Mouse (Mus musculus) large intestine, adult 2 months (tissue): ENCODE results near the gene Sema4a. TPM values are rescaled to one million over a fixed set of nuclear protein-coding genes. Genes with fewer than 3 reads are reported as not detected.

ENCODE experiments used
- DNase-seq: peaks from one replicate; pipeline ENCODE4 v3.0.0-alpha.2; 2012; ENCODE audit warnings: low read depth, low spot score
- WGBS: fragments of 180-500 bp; shearing (Covaris S2); methylation state at CpG from one replicate; pipeline ENCODE4 v1.1.7; 2018; 5-methylcytosine and 5-hydroxymethylcytosine counted together
- polyA plus RNA-seq: library from polyadenylated mRNA; depleted of rRNA; stranded (reverse); fragments of >200 nt; gene quantifications from 2 replicates; pipeline ENCODE4 v1.2.3, GENCODE M21; 2012

Gene Sema4a
- polyA plus RNA-seq, 1 experiment: 221 TPM

DNA sequence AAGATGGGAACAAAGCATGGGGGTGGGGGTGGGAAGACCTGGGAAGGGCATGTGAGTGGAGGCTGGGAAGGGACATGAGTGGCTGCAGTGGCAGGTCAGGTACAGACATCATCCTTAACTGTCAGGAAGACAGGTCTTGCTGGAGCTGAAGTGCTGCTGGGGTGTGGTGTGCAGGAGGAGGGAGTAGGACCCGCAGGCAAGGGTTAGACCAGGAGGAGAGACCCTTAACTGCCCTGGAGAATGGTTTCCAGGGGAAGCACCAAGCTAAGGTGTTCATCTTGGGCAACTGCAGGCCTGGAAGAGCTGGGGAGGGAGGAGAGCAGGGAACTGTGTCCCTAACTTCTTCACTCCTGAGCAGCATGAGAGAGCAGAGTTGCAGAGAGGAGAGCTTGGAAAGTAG, 26.4 kb upstream of the Sema4a start:
- DNase-seq: no peak
- WGBS: 92% methylated on average over 1 of the region's 1 CpGs

GRCm38 (mm10) chr3:88486887-88487286, 25.9 kb upstream of the Sema4a start:
- WGBS: 84% methylated on average over 4 of the region's 4 CpGs
- no peak for DNase-seq

DNA sequence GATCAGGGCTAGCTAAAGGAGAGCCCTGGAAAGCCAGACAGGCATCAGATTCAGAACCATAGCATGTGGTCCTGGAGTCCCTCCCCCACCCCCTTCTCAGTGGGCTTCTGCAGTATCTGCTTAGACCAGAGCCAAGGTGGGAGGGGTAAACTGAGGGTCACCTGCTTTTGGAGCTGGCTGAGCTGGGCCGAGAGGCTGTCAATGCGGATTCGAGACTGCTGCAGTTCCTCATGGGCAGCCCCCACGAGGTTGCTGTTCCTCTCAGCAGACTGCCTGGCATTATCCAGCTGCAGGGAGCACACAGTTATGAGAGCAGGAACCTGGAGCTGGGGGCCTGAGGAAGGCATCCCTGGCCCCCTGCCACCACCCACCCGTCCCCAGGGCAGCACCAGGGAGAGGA, 25.1 kb upstream of the Sema4a start:
- WGBS: 92% methylated on average over 5 of the region's 5 CpGs
- DNase-seq: no peak

GRCm38 (mm10) chr3:88484597-88485316, 23.8 kb upstream of the Sema4a start:
- DNase-seq: no peak
- 84% methylated on average over 39 of the region's 39 CpGs for WGBS

GRCm38 (mm10) chr3:88483621-88484020, 22.6 kb upstream of the Sema4a start:
- no peak for DNase-seq
- WGBS: 19% methylated on average over 5 of the region's 5 CpGs

GRCm38 (mm10) chr3:88483141-88483540, 22.2 kb upstream of the Sema4a start:
- WGBS: 77% methylated on average over 8 of the region's 8 CpGs
- DNase-seq: no peak

DNA sequence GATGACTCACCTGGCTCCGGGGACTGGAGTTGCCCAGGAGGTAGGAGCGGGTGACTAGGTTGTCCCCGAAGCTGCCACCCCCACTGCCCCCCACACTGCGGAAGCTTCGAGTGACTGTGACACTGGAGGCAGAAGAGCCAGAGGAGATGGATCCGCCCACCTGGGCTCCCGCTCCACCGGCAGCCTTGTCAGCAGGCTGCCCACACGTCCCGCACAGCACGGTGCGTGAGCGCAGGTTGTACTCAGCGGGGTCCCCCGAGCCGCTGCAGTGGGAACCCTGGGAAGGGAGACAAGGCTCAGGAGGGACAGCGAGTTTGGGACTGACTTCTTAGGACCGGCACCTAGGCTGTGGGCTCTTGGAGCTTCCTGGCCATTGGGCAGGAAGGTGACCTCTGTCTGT, 21.4 kb upstream of the Sema4a start:
- no peak for DNase-seq
- 80% methylated on average over 18 of the region's 18 CpGs for WGBS

DNA sequence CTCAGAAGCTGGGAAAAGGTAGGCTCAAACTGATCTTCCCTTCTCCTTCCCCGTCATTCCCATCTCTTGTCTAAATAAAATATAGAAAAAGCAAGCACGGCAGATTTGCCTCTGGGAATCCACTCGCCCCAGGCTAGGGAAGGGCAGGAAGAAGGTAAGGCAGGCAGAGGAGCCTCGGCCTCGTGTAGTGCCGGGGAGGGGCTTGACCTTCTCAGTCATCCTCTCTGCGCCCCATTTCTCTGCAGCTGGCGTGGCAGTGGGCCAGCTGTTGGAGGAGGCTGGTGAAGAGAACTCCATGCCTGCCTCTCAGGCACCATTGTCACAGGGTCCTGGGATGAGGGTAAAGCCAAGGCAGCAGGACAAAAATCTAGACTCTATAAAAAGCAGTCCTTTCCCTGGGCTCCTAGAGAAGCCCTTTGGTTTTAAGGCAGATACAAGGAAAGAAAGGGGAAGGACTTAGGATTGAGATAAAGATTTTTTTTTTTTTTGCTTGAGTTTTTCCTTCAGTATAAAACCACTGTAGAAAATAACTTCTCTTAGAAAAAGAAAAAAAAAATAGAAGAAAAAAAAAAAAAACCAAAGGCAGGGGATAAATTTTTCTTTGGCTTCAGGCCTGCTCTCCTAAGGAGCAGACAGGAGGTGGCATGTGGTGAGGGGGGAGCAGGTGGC, 20.5 kb upstream of the Sema4a start:
- no peak for DNase-seq
- 71% methylated on average over 8 of the region's 8 CpGs for whole genome bisulfite sequencing

GRCm38 (mm10) chr3:88480679-88481078, 19.7 kb upstream of the Sema4a start:
- 96% methylated on average over 5 of the region's 5 CpGs for WGBS
- DNase-seq: no peak

- no peak for DNase-seq
- 75% methylated on average over 4 of the region's 4 CpGs for WGBS
Measured at GRCm38 (mm10) chr3:88479828-88480227, 18.8 kb upstream of the Sema4a start.

GRCm38 (mm10) chr3:88479163-88479562, 18.2 kb upstream of the Sema4a start:
- DNase-seq: no peak
- 32% methylated on average over 3 of the region's 3 CpGs for WGBS

- WGBS: 1% methylated on average over 8 of the region's 8 CpGs
- no peak for DNase-seq
Measured at GRCm38 (mm10) chr3:88477735-88478134, 16.8 kb upstream of the Sema4a start.

DNA sequence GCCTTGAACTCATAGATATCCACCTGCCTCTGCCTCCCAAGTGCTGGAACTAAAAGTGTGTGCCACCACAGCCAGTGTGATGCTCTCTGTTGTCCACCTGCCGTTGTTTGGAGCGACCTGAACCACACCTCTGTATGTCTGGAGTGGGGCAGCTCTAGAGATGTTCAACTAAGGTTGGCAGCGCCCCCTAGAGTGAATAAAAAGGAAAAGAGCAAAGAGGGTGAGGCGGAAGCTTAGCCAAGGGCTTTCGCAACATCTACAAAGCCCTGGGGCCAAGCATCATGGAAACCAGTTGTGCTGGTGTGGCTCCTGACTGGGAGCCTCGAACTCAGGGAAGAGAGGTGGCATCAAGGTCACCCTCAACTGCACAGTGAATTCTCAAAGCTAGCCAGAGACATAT, 15.4 kb upstream of the Sema4a start:
- no peak for DNase-seq
- 54% methylated on average over 6 of the region's 6 CpGs for WGBS

DNA sequence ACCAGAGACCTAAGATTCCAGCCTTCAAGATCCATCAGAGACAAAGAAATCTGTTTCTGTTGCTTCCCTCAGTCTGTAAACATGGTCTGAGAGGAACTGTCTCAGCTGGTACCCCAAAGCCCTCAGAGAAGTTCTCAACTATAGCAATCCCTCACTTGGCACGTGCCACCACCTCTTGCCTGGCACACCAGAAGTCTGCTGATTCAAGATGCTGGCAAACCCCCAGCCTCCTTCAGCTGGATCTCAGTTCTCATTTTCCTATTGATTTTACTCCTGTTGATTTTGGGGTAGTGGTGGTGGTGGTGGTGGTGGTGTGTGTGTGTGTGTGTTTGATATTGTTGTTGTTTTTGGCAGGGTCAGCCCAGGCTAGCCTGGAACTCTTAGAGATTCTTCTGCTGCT, 12.6 kb upstream of the Sema4a start:
- 73% methylated on average over 1 of the region's 1 CpGs for WGBS
- no peak for DNase-seq

- 58% methylated on average over 5 of the region's 5 CpGs for WGBS
- DNase-seq: no peak
Measured at GRCm38 (mm10) chr3:88473020-88473419, 12.0 kb upstream of the Sema4a start.

DNA sequence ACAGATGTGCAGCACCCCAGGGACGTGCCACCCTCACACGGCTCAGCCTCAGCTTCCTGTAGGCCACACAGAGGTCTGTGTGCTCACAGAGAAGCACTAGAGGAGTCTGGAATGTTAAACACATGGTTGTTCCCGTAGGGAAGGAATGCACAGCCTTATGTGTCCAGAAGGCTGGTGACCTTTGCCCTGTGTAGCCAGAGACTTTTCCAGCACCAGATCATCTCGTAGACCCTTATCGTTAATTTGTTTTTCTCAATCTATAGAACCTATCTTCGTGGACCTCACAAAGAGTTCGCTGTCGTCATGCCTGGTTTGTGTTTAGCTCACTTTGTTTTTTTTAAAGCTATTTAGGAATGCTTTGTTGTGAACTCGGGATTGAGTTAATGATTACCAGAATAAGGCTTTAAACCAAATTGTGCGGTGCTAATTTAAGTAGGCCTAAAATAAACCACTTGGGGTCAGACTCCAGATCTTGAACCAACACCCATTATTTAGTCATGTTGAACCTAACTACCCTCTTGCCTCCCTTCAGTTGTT, 10.0 kb upstream of the Sema4a start:
- DNase-seq: no peak

DNA sequence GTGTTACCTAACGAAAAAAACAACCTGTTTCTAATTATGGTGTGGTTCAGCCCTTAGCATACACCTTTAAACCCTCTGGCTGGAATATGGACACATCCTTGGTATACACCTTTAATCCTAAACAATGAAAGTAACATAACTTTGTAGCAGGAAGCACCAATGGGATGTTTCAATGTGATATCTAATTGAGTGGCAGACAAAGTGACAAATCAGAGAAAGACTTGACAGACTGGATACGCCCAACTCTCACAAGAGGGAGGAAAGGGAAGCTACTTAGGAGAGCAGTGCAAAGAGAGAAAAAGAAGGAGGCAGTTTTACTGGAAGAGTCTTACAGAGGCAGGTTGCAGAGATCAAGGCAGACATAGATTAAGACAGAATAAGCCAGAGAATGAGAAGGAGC, 8.5 kb upstream of the Sema4a start:
- DNase-seq: no peak
- WGBS: 87% methylated on average over 2 of the region's 2 CpGs

More for the DNA sequence above, 10.0 kb upstream of the Sema4a start:
- WGBS: 16% methylated on average over 10 of the region's 10 CpGs

DNA sequence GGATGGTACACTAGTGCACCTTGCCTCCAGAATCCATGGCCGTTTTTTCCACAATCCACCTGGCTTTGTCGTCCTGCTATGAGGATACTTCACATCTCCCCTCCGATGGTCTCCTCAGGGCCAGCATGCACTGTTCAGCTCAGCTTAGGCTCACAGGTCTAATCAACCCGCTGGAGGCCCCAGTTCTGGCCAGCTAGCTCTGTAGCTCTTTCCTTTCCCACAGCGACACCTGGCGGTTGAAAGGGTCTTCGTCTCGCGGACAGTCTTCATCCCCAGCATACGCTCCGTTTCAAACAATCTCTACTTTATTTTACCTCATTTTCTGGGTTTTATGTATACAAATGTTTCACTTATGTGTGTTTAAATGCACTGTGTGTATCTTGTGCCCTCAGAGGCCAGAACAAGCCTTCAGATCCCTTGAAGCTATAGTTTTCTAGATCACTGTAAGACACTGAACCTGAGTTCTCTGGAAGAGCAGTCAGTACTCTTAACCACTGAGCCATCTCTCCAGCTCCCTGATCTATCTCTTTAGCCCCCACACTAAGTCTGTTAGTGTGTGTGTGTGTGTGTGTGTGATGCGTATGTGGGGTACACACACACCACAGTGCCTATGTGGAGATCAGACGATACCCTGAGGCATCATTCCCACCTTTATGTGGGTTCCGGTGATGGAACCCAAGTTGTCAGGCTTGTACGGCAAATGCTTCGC, 6.3 kb upstream of the Sema4a start:
- no peak for DNase-seq
- 32% methylated on average over 16 of the region's 16 CpGs for WGBS

DNA sequence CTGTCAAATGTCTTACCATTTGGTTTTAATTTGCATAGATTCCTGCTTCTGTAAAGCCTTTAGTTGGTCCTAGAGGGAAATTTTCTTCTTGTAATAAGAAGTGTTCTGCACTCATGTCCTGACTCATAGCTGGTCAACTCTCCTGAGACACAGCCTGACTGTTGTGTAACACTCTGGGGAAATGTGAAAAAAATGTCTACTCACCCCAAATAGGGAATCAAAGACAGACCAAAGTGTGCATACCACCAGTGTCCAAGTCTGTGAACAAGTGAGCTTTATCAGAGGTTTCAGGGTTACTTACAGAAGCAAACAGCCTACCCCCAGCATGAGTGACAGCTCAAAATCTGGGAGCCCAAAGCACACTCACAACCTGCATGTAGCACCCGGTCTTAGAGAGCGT, 4.1 kb upstream of the Sema4a start:
- 84% methylated on average over 2 of the region's 2 CpGs for WGBS
- no peak for DNase-seq

DNA sequence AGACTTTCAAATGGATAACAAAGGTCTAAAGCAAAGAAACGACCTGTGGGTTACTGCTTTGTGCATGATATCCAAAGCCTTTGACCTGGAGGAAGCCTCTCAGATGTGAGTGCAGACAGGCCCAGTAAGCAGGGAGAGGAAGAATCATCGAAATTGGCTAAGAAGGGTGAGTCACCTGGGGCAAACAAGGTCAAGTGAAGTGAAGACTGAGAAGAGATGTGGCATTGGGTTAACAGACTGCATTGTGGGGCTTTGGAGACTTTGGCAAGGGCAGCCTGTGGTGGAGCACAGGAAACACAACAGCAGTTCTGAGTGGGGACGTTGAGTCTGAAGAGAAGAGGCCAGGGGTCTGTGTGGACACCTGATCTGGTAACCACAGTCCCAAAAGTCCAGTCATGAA, 3.4 kb upstream of the Sema4a start:
- no peak for DNase-seq
- WGBS: 45% methylated on average over 3 of the region's 3 CpGs

DNA sequence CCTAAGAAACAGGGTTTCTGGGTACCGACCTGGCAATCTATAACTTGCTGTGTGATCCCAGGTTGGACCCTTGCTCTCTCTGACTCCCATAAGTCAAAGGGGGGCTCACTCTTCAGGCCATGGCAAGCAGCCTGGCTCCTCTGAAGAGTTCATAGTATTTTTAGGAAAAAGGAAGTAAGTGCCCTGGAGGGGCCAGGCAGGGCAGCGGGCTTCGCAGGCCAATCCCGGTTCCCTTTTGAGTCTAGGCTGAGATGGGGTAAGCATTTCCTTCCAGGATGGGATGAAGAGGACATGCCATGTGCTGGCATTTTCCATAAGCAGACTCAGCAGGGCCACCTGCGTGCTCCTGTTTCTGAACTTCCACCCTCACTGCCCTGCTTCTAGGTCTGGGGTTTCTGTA, 953 bp downstream of the Sema4a start:
- DNase-seq: no peak
- WGBS: 70% methylated on average over 5 of the region's 5 CpGs
